Mouse (Mus musculus): ENCODE data around the gene Rpl21. TPM values are rescaled to one million over a fixed set of nuclear protein-coding genes. Genes with fewer than 3 reads are reported as not detected.

Rpl21 gene
- total RNA-seq, 2 experiments from 2014 or later: 164 to 189 TPM

DNA sequence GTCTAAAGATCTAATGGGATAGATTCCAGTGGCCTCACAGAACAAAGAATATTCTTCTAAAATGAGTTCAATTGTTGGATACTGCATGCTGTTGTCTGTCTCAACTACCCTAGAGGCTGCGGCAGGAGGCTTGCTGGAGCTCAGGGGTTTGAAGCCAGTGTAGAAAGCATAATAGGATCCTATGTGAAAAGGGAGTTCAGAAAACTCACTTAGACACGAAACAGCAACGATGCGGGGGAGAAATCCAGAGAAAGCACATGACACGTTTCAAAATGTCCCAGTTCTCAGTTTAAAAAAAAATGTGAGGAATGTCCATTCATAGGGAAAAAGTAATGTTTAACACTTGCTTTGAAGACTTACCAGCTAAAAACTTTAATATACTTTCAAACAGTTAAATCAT, 9.7 kb upstream of the Rpl21 start:
- no peak for DNase-seq (ENCODE audit: low spot score in 2 of 2)
- intact Hi-C loops (cut with DNase I): no loop called here

GRCm38 (mm10) chr5:146829528-146829927, 3.2 kb upstream of the Rpl21 start:
- intact Hi-C loops (cut with DNase I): no loop called here
- no peak for DNase-seq (ENCODE audit: low spot score in 2 of 2)

GRCm38 (mm10) chr5:146832435-146832768, 288 bp upstream of the Rpl21 start:
- DNase-seq (ENCODE audit: low spot score in 2 of 2): no peak
- intact Hi-C loops (cut with DNase I): loop anchor here (2.0 kb wide), 2 partner anchors 38 to 68 kb away; partner anchors contain the start of gene Usp12

GRCm38 (mm10) chr5:146833673-146834201, 1.0 kb downstream of the Rpl21 start:
- no peak for DNase-seq (ENCODE audit: low spot score in 2 of 2)
- intact Hi-C loops (cut with DNase I): loop anchor here (2.0 kb wide), 2 partner anchors 39 to 69 kb away; partner anchors contain the start of gene Usp12

DNA sequence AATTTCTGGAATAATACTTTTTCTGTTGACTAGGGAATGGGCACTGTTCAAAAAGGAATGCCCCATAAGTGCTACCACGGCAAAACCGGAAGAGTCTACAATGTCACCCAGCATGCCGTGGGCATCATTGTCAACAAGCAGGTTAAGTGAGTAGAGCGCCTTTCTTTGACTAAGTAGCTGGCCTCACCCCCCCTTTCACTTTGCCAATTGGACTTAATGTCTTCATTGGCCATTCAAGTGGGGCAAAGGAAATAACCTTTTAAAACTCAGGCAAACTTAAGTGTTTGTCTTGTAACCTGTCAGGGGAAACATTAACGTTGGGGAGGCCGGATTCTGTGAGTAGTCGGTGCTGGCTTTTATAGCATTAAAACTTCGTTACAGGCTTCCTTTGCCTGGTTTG, 2.3 kb downstream of the Rpl21 start:
- intact Hi-C loops (cut with DNase I): no loop called here
- DNase-seq (ENCODE audit: low spot score in 2 of 2): no peak

DNA sequence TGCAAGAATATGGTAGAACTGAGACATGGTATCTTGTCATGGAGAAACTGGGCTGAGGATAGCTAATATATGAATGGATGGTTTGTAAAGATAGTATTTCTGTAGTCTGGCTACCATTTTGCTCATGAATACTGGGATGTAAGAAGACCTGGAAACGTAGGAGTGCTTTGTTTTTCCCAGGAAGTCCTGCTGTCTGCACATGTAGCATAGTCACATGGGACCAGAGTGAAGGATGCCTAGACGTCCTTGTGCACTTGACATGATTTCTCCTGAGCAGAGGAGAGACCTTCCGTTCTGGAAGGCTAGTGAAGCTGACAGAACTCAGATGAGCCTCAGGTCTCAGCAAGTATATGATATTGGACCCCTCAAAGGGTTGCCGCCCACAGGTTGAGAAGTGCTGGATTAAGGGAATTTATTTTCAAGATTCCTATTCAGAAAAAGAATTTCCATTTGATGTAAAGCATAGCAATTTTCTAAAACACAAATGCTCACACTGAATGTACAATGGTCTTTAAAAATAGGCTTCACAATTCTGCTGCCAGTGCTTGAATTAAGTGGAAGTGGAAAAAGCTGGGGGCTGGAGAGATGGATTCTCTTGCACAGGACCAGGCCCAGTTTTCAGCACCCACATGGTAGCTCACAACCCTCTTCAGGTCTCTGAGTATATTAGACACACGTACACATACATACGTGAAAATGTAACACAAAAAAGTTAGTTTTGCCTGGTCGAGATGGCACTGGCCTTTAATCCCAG, 5.5 kb downstream of the Rpl21 start:
- DNase-seq (ENCODE audit: low spot score in 2 of 2): no peak
- intact Hi-C loops (cut with DNase I): no loop called here

GRCm38 (mm10) chr5:146838836-146839648, 6.4 kb downstream of the Rpl21 start:
- no peak for DNase-seq (ENCODE audit: low spot score in 2 of 2)
- intact Hi-C loops (cut with DNase I): no loop called here

DNA sequence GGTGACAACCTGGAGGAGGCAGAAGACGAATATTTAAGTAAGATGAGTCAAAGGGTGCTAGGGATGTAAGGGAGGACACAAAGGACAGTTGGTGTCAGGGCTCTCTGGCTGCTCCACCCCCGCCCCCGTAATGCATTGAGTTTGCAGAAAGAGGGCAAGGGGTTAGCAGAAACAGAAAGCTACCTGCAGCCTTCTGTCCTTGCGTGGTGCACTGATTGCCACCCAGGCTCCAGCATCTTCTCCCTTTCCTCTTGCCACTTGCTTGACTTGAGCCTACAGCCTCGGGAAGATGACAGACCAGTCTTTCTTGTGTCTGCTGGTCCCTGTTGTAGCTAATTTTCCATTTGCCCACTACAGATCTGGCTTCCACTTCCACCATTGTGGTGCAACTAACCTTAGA, 7.1 kb downstream of the Rpl21 start:
- intact Hi-C loops (cut with DNase I): loop anchor here (5.0 kb wide), 1 partner anchor 132 kb away; no protein-coding TSS in a partner anchor
- DNase-seq (ENCODE audit: low spot score in 2 of 2): no peak

DNA sequence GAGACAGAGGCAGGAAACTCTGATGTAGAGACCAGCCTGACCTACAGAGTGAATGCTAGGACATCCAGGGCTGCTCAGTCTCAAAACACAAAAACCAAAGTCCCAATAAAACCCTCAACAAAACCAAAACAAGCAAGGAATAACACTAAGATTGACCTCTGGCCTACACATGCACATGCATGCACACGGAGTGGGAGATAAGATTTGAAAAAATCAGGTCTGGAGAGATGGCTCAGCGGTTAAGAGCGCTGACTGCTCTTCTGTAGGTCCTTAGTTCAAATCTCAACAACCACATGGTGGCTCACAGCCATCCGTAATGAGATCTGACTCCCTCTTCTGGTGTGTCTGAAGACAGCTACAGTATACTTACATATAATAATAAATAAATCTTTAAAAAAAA, 7.7 kb downstream of the Rpl21 start:
- intact Hi-C loops (cut with DNase I): loop anchor here (5.0 kb wide), 1 partner anchor 133 kb away; no protein-coding TSS in a partner anchor
- no peak for DNase-seq (ENCODE audit: low spot score in 2 of 2)

GRCm38 (mm10) chr5:146841301-146841700, 8.6 kb downstream of the Rpl21 start:
- intact Hi-C loops (cut with DNase I): loop anchor here (5.0 kb wide), 1 partner anchor 134 kb away; no protein-coding TSS in a partner anchor
- no peak for DNase-seq (ENCODE audit: low spot score in 2 of 2)

DNA sequence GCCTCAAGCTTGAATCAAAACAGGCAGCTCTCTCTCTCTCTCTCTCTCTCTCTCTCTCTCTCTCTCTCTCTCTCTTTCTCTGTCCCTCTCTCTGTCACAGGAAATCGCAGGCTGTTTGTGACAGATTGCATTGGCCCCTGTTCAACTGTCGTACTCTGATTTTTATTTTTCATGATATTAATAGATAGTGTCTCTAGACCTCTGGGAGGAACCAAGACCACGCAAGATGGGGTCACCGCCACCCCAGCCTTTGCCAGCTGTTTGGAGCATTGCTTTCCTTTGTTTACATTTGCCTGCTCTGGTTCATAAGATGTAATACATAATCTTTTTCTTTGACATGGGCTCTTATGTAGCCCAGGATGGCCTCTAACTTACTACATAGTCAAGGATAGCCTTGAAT, 9.3 kb downstream of the Rpl21 start:
- intact Hi-C loops (cut with DNase I): loop anchor here (5.0 kb wide), 1 partner anchor 135 kb away; no protein-coding TSS in a partner anchor
- DNase-seq (ENCODE audit: low spot score in 2 of 2): no peak

GRCm38 (mm10) chr5:146844301-146844941, 11.7 kb downstream of the Rpl21 start:
- intact Hi-C loops (cut with DNase I): loop anchor here (5.0 kb wide), 1 partner anchor 137 kb away; no protein-coding TSS in a partner anchor
- no peak for DNase-seq (ENCODE audit: low spot score in 2 of 2)

GRCm38 (mm10) chr5:146844945-146845365, 12.3 kb downstream of the Rpl21 start, which contains the start of gene Rasl11a:
TSS of gene Rasl11a (plus strand) at chr5:146845071.
- intact Hi-C loops (cut with DNase I): loop anchor here (5.0 kb wide), 2 partner anchors 52 to 138 kb away; no protein-coding TSS in a partner anchor
- DNase-seq (ENCODE audit: low spot score in 2 of 2): peak; percentile 79 to 84

DNA sequence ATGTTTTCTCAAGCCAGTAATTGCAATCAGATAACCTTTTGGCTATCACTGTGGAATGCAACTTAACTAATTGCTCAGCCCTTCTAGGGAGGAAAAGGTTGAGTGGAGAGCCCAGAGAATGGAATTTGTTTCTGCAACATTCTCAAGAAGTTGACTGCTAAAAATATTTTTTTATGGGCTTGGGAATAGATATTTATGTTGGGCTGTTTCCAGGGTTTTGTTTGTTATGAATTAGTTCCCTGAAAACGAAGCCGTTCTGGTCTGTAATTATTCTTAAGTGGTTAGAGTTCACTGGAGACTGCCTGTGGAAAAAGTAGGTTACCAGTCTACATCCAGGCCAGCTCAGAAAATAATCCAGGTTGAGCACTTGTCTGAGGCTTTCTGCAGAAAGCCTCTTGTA, 13.8 kb downstream of the Rpl21 start:
- DNase-seq (ENCODE audit: low spot score in 2 of 2): no peak
- intact Hi-C loops (cut with DNase I): loop anchor here (5.0 kb wide), 1 partner anchor 51 kb away; no protein-coding TSS in a partner anchor

DNA sequence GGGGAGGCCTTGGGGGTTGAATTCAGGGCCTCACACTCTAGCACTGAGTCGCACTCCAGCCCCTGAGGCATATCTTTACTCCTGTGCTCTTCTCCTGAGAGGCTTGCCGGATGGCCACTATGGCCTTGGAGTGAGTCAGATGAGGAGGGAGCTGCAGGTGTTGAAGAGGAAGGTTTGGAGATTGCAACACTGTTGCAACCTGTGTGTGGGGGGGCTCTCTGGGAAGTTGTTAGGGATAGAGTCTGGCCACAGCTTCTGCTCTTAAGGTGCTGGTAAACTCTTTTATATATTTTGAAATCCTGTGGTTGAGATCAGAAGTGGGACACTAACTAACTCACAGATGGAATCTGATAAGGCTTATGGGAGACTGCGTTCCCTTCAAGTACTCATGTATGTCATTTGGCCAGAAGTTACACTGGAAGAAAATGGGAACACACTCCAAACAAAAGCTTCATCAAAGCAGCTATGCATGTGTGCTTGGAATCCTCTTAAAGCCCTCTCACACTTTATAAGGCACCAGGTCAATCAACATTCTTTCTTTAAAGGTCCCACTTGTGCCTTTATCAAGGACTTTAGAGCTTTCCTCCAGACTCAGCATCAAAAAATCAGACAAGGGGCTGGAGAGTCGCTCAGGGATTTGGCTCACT, 16.4 kb downstream of the Rpl21 start:
- intact Hi-C loops (cut with DNase I): loop anchor here (5.0 kb wide), 1 partner anchor 48 kb away; no protein-coding TSS in a partner anchor
- DNase-seq (ENCODE audit: low spot score in 2 of 2): no peak

GRCm38 (mm10) chr5:146856106-146856505, 23.4 kb downstream of the Rpl21 start:
- no peak for DNase-seq (ENCODE audit: low spot score in 2 of 2)
- intact Hi-C loops (cut with DNase I): no loop called here

DNA sequence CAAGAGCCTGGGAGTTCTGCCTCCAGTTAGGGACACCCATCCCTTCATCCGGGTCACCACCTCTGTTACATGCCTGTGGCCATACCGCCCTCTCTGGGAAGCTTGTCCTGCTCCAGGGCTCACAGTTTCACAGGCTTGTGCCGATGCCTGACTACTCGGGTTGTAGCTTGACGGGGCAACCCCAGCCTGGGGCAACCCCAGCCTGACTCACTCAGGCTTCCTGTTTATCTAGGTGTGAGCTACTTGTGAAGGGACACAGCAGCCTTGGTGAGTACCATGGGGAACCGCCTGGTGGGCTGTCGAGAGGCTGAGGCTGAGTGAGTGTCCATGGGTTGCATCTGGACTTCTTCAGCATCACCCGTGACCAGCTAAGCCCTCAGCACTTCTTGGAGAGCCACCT, 24.9 kb downstream of the Rpl21 start:
- intact Hi-C loops (cut with DNase I): no loop called here
- DNase-seq (ENCODE audit: low spot score in 2 of 2): no peak

DNA sequence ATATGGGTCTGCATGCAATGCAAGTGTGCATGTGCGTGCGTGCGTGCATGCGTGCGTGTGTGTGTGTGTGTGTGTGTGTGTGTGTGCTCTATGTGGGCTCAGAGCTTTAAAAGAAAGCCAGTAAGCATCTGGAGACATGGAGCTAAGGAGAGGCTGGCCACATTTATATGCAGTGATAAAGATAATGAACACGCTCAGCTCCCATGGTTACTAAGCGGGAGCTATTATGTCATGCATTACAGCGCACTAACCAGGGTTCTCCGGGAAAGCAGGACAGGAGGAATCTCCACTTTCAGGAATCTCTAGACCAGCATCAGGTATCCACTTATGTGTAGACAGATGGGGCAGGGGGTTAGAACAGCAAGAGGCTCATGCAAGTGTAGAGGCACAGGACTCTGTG, 26.1 kb downstream of the Rpl21 start:
- DNase-seq (ENCODE audit: low spot score in 2 of 2): no peak

DNA sequence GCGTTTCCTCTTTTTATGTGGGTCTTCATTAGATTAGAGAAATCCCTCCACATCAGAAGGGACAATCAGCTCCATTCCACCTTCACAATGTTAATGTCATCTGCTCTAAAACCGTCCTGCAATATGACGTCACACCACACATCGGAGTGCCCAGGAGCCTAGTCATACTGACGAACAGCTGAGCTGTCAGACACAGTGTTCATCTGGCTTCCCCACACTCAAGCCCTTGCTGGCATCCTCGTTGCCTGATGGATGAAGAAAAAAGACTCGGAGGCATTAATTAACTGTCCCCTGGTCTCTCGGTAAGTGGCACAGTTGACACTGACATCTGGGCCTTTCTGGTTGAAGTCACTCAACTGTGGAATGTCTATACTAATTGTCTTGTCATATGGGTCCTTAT, 26.6 kb downstream of the Rpl21 start:
- no peak for DNase-seq (ENCODE audit: low spot score in 2 of 2)
- intact Hi-C loops (cut with DNase I): no loop called here

More for the DNA sequence above, 26.1 kb downstream of the Rpl21 start:
- intact Hi-C loops (cut with DNase I): no loop called here

Data from left cerebral cortex, postnatal 36 days (tissue).